Mouse (Mus musculus) intestine, embryonic 16.5 days (tissue): Measurements from ENCODE around the gene Itsn1. TPM values are rescaled to one million over a fixed set of nuclear protein-coding genes. Genes with fewer than 3 reads are reported as not detected.

Experiments
- ATAC-seq: fragments of 200-750 bp; cut with Nextera tagmentation; 2 replicates; pipeline ENCODE4 v1.8.0; 2017; ENCODE audit warnings: moderate TSS enrichment, moderate library complexity
- H3K27ac ChIP-seq: fragments of 300-500 bp; sonication (generic); 2 replicates; pipeline ENCODE4 v1.5.1; 2014; ENCODE audit warnings: mild to moderate bottlenecking, low read length
- H3K27me3 ChIP-seq: fragments of 300-500 bp; sonication (generic); replicated peaks from 2 replicates; pipeline ENCODE4 v1.6.1; 2014; ENCODE audit warnings: low read length, control low read depth, mixed read lengths; ENCODE audit not compliant: control insufficient read depth, insufficient read depth
- H3K36me3 ChIP-seq: fragments of 300-500 bp; sonication (generic); 2 replicates; pipeline ENCODE4 v1.6.1; 2014; ENCODE audit warnings: low read length, control low read depth; ENCODE audit not compliant: control insufficient read depth, insufficient read depth
- H3K4me1 ChIP-seq: fragments of 300-500 bp; sonication (generic); 2 replicates; pipeline ENCODE4 v1.6.1; 2014; ENCODE audit warnings: low read length, control low read depth, mixed read lengths; ENCODE audit not compliant: control insufficient read depth, insufficient read depth
- H3K4me2 ChIP-seq: fragments of 300-500 bp; sonication (generic); 2 replicates; pipeline ENCODE4 v1.6.1; 2014; ENCODE audit warnings: low read depth, low read length, control low read depth
- H3K4me3 ChIP-seq: fragments of 300-500 bp; sonication (generic); 2 replicates; pipeline ENCODE4 v1.5.1; 2014; ENCODE audit warnings: mild to moderate bottlenecking, low read length
- H3K9ac ChIP-seq: fragments of 300-500 bp; sonication (generic); 2 replicates; pipeline ENCODE4 v1.6.1; 2014; ENCODE audit warnings: low read depth, low read length
- H3K9me3 ChIP-seq: fragments of 300-500 bp; sonication (generic); 2 replicates; pipeline ENCODE4 v1.6.1; 2016; ENCODE audit warnings: low read length, control low read depth; ENCODE audit not compliant: control insufficient read depth
- WGBS: fragments of 180-500 bp; shearing (Covaris S2); extraction: QIAGEN DNeasy Blood & Tissue Kit; methylation state at CpG from one replicate; pipeline ENCODE4 v1.1.7; 2014; 5-methylcytosine and 5-hydroxymethylcytosine counted together
- polyA plus RNA-seq: library from polyadenylated mRNA; unstranded; fragments of >200 nt; fragmentation: Nextera tagmentation; extraction: Ambion mirVana; gene quantifications from 2 replicates; pipeline ENCODE4 v1.2.1, GENCODE M21; 2015

The Itsn1 gene
- polyA plus RNA-seq, 1 experiment from 2014 or later: 10.5 TPM

DNA sequence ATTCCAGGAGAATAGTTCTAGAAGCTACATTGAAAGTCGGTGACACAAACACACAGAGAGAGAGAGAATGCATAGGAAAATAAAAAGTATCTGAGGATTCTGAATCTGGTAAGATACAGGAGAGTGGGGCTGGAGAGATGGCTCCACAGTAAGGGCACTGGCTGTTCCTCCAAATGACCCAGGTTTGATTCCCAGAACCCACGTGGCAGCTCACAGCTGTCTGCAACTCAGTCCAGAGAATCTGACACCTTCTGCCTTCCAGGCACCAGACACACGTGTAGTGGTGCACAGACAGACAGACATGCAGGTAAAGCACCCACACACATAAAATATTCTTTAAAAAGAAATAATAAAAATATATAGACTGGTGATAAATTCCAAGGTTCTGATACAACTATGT lies 144.6 kb downstream of the Itsn1 start:
- no peak overlapping the region for H3K4me2 ChIP-seq
- no peak overlapping the region for H3K4me3 ChIP-seq
- no peaks in the 10 kb centered on the region for H3K9me3 ChIP-seq
- 69% methylated on average over 3 of the region's 3 CpGs for WGBS
- H3K27ac ChIP-seq: no peak overlapping the region
- no peaks in the 10 kb centered on the region; the same call in 1 of the 2 replicates for H3K4me1 ChIP-seq
- ATAC-seq: no peak
- H3K36me3 ChIP-seq: no peaks in the 10 kb centered on the region
- H3K9ac ChIP-seq: no peak overlapping the region
- H3K27me3 ChIP-seq: no peaks in the 10 kb centered on the region

DNA sequence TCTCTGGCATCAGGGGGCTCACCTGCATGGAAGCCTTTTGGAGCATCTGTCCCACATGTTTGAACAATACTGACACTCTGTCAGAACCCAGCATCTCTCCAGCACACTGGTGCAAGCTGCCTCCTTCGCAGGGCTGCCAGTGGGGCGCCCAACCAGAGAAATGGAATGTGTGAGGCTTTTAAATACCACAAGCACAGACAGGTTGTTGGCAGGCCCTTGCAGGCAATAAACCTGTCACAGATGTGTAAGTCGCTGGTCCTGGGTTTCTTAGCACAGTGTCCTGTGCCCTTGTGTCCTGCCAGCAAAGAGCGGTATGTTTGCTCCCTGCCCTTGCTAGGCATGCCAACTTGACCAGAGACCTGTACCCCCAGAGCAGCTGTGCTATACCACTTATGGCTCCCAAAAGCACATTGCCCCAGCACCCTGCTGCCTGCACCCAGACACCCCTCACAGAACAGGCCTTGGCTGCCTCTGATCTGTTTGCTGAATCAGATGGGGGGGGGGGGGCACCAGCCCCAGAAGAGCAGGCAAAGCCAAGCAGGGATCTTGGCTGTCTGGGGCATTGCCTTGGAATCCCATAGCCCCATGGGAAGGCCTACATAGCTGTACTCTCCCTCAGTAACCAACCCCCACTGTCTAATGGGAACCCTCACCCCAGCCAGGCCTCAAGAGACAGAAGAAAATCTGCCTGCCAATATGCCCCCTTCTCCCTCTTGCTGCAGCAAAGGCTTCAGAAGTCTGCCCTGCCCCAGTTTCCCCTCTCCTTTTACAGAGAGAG lies 146.7 kb downstream of the Itsn1 start:
- Histone ChIP-seq H3K4me1 (no peaks in the 10 kb centered on the region; the same call in 1 of the 2 replicates), H3K9me3 (no peaks in the 10 kb centered on the region), H3K9ac (no peak overlapping the region), H3K4me2 (no peak overlapping the region), H3K27me3 (no peaks in the 10 kb centered on the region), H3K4me3 (no peak overlapping the region), H3K27ac (no peak overlapping the region), H3K36me3 (no peaks in the 10 kb centered on the region)
- peak; percentile 33; the same call in 1 of the 2 replicates for ATAC-seq
- WGBS: 30% methylated on average over 4 of the region's 4 CpGs

DNA sequence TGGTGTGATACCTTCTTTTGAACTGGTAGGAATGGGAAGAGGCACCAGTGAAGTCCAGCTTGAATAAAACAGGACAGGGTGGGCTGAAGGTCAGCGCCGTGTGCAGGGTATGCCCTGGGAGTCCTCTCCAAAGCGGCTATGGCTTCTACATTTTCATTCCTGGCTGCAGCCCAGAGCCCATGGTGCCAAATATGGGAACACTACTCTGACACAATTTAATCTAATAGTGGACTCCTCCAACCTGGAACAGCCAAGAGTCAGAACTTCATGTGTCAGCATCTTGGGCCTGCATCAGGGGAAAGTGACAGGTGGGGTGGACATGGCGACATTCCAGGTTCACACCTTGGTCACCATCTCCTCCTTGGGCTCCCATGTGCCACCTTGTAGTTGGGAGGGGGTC lies 147.4 kb downstream of the Itsn1 start:
- Histone ChIP-seq H3K27me3 (no peaks in the 10 kb centered on the region), H3K4me3 (no peak overlapping the region), H3K9me3 (no peaks in the 10 kb centered on the region), H3K4me1 (no peaks in the 10 kb centered on the region; the same call in 1 of the 2 replicates), H3K27ac (no peak overlapping the region), H3K36me3 (no peaks in the 10 kb centered on the region), H3K9ac (no peak overlapping the region), H3K4me2 (no peak overlapping the region)
- no peak for ATAC-seq
- WGBS: 94% methylated on average over 4 of the region's 4 CpGs

- no peak for ATAC-seq
- Histone ChIP-seq H3K9me3 (no peaks in the 10 kb centered on the region), H3K4me3 (no peak overlapping the region), H3K27me3 (no peaks in the 10 kb centered on the region), H3K4me1 (peaks cover 4% of the 10 kb centered on the region; the same call in 1 of the 2 replicates), H3K4me2 (no peak overlapping the region), H3K27ac (no peak overlapping the region), H3K9ac (no peak overlapping the region), H3K36me3 (no peaks in the 10 kb centered on the region)
- WGBS: 69% methylated on average over 2 of the region's 2 CpGs
Measured at GRCm38 (mm10) chr16:91879101-91879500, 150.0 kb downstream of the Itsn1 start.

DNA sequence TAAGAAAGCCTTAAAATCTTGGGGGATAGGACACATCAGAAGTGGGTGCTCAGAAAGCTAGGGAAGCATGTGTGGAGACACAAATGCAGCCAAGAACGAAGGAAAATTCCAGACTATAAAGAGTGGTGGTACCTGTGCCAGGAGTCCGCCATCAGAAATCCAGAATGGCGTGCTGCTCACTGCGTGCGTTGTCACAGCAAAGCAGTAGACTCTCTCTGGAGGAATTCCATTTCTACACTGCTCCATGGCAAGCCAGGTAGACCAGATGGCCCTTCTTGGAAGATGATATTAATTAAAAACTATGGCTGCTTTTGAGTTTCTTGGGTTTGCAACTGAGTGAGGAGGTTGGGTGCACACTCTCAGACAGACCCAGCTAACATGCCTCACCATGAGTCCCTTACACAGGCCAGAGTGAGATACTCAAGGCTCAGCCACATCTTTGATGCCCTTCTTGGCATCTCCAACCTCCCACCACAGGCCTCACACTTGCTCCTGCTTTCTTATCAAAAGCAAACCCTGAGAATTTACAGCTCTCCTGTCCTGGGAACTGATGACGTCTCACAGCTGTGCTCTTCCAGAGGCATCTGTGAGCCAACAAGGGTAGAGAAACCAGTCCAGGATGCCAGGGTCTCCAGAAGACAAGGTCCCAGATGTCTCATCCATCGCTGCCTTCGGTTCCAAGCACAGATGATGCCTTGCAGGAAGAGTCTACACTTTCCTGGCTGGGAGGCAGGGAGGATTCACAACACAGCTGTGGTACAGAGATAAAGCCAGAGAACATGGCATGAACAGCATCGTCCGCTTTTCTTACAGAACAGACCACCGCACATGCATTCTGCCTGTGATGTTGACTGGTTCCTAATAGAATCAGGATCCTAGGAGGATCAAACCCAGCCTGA lies 152.0 kb downstream of the Itsn1 start:
- no peak overlapping the region for H3K9ac ChIP-seq
- no peaks in the 10 kb centered on the region for H3K36me3 ChIP-seq
- WGBS: 92% methylated on average over 11 of the region's 11 CpGs
- H3K27me3 ChIP-seq: no peaks in the 10 kb centered on the region
- no peak overlapping the region for H3K27ac ChIP-seq
- H3K4me1 ChIP-seq: peaks cover 10% of the 10 kb centered on the region; the same call in 1 of the 2 replicates
- no peaks in the 10 kb centered on the region for H3K9me3 ChIP-seq
- H3K4me2 ChIP-seq: no peak overlapping the region
- no peak overlapping the region for H3K4me3 ChIP-seq
- no peak for ATAC-seq

- Histone ChIP-seq H3K4me1 (peaks cover 10% of the 10 kb centered on the region; the same call in 1 of the 2 replicates), H3K4me2 (no peak overlapping the region), H3K36me3 (no peaks in the 10 kb centered on the region), H3K9ac (no peak overlapping the region), H3K9me3 (no peaks in the 10 kb centered on the region), H3K4me3 (no peak overlapping the region), H3K27ac (no peak overlapping the region), H3K27me3 (no peaks in the 10 kb centered on the region)
- 49% methylated on average over 9 of the region's 9 CpGs for WGBS
- ATAC-seq: no peak
Measured at GRCm38 (mm10) chr16:91882168-91882859, 153.2 kb downstream of the Itsn1 start.

- H3K27me3 ChIP-seq: no peaks in the 10 kb centered on the region
- no peaks in the 10 kb centered on the region for H3K36me3 ChIP-seq
- WGBS: 94% methylated on average over 2 of the region's 2 CpGs
- no peaks in the 10 kb centered on the region for H3K9me3 ChIP-seq
- H3K4me2 ChIP-seq: no peak overlapping the region
- no peak overlapping the region for H3K27ac ChIP-seq
- H3K4me3 ChIP-seq: no peak overlapping the region
- no peak for ATAC-seq
- no peak overlapping the region for H3K9ac ChIP-seq
- peaks cover 10% of the 10 kb centered on the region; the same call in 1 of the 2 replicates for H3K4me1 ChIP-seq
Measured at GRCm38 (mm10) chr16:91883636-91884035, 154.6 kb downstream of the Itsn1 start.

DNA sequence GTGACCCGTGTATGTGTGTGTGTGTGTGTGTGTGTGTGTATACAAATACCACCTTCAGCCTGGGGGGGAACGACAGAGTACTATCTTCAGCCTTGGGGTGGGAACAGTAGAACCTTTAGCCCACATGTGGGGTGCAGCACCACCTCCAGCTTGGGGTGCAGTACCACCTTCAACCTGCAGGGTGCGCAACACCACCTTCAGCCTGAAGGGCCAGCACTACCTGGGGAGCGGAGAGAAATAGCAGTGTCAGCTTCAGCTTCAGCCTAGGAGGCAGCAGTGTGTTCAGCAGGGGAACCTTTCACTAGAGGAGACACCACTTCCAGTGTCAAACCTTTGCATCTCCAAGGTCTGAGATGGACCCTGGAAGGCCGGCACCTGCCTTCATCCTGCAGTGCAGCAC lies 155.1 kb downstream of the Itsn1 start:
- no peak overlapping the region for H3K4me2 ChIP-seq
- H3K4me3 ChIP-seq: no peak overlapping the region
- peaks cover 10% of the 10 kb centered on the region; the same call in 1 of the 2 replicates for H3K4me1 ChIP-seq
- H3K36me3 ChIP-seq: no peaks in the 10 kb centered on the region
- H3K9ac ChIP-seq: no peak overlapping the region
- no peaks in the 10 kb centered on the region for H3K27me3 ChIP-seq
- H3K9me3 ChIP-seq: no peaks in the 10 kb centered on the region
- WGBS: 66% methylated on average over 5 of the region's 5 CpGs
- peak; percentile 18; the same call in 1 of the 2 replicates for ATAC-seq
- no peak overlapping the region for H3K27ac ChIP-seq
